Mouse (Mus musculus) WW6 (cell line): ENCODE data around the gene Aldh3b3.
A peak's percentile ranks its signal among the peaks of the same experiment; 100 is the strongest.
"Not testable (repeated sequence)": the region's sequence is repeated elsewhere in the genome, so short reads cannot be mapped to it uniquely, and the experiment has no call there.

Source experiments
- DNase-seq: peaks from one replicate; pipeline ENCODE4 v3.0.0-alpha.2; 2013; ENCODE audit warnings: low read depth, low spot score

The Aldh3b3 gene

DNA sequence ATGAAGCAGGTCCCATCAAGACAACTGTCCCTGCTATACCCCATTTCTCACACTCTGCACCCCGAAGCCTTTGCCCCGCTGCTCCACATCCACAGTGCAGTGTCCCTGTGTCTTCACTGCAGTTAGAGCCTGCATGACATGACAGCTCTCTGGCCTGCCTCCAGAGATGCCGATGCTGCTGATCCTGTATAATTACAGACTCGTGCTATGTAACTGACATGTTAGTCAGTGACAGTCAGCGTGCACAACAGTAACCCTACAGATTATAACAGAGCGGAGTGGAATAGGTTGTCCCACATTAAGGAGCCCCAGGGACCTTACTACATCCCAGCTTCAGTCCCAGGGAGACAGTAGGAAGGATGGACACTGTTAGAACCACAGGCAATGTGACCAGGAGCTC lies 16.2 kb downstream of the Aldh3b3 start:
- not testable (repeated sequence) for DNase-seq

DNA sequence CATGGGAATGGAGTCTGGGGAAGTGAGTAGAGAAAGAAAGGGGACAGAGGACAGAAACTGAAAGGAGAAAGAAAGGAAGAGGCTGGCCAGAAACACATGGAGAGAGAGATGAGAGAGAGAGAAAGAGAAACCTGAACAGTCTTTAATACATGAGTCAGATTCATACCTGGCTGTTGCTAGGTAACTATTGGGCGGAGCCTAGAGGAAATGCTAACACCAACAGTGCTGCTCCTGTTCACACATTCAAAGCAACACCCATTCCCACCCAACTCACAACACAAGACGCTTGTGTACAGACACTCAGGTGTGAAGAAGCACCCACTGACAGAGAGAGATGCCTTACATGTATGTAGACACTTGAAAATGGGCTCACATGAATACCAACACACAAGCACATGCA lies 17.4 kb downstream of the Aldh3b3 start:
- no peak for DNase-seq

DNA sequence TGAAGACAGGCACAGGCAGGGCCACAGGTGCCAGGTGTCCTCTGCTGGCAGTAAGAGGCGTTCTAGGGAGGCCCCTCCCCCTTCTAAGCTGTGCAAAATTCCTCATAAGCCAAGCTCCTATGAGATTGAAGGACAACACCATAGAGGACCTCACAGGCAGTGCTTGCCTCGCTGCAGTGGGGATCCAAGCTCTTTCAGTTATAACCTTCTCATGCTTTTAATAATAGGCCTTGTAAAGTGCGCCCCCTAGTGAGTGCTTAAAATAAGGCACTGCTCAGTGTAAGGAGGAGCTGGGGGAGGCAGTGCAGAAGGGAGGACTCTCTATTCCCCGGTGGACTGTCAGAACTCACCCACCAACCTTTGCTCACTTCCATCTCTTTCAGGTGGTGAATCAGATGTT lies 21.9 kb downstream of the Aldh3b3 start:
- DNase-seq: peak; percentile 48

DNA sequence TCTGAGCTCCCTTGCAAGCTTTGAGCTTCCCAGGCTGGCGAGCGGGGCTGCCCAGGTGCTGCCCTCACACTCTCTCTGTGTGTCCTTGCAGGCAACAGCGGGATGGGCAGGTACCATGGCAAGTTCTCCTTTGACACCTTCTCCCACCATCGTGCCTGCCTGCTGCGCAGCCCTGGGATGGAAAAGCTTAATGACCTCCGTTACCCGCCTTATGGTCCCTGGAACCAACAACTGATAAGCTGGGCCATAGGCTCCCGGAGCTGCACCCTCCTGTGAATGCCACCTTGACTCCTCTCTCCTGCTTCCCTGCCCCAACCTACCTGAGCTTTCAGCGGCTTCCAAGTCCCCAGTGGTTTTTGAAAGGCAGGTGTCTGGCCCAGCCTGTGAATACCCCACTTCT lies 22.5 kb downstream of the Aldh3b3 start:
- no peak for DNase-seq

DNA sequence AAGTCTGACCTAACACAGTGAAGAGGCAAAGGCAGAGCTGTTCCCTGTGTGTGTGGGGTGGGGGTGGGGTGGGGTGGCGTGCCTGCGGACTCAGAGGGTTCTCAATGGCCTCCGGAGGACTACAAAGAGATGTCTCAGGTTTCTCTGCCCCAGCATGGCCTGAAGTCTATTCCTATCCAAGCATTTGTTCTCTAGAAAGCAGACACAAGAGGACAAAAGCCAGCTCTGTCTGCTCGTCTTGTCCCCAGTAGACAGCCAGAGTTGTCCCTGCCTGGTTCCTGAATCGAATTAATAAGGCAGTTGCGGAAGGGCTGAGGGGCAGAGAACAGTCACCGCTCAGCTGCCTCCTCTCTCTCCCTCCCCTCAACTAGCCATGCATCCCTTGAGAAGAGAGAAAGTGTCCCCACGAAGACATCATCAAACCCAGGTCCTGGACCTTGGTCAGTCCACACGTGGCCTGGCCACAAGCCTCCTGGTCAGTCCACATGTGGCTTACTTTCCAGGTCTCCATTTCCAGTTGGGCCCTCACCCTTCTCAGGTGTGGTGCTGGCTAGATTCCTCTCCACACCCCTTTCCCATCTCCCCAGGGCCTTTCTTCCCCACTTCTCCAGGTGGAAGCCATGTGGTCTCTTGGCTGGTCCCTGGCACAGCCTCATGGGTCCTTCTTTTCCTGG lies 25.2 kb downstream of the Aldh3b3 start:
- DNase-seq: no peak

DNA sequence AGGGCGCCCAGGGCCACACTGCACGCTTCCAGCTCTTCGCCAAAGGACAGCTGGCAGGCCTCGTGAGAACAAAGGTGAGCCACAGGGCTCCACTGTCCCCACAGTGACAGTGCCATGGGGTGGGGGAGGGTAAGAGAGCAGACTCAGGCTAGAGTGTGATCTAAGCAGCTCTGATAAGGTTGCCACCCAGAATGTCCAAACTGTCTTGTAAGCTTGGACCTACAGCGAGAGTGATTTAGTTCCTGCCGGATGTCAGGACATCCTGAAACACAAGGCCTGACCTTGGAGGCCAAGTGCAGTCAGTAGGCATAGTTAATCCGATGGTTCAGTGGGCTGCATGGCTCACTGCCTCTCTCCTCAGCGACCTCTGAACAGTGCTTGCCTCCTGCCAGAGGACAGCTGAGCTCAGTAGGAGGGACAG lies 26.8 kb downstream of the Aldh3b3 start:
- DNase-seq: no peak

DNA sequence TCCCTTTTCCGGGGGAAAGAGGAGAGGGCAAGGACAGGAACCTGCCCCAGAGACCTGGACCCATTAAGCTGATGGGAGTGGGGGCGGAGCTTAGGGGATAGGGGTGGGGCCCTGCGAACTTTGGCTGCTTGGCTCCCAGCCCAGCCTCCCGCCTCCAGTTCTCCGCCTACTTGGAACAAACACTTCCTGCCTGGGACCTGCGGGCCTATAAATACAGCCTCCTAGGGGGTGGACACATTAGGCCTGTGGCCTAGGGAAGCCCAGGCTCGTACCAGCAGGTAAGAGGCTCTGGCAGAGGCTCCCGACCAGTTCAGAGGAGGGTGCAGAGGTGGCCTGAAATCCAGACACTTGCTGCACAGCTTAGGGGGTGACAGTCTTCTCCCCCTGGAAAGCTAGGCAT lies 27.9 kb downstream of the Aldh3b3 start, which contains the start of gene Acy3:
Gene Acy3, plus strand, starts transcription at position 237 of the 400 bp plus-strand sequence.
- no peak for DNase-seq

DNA sequence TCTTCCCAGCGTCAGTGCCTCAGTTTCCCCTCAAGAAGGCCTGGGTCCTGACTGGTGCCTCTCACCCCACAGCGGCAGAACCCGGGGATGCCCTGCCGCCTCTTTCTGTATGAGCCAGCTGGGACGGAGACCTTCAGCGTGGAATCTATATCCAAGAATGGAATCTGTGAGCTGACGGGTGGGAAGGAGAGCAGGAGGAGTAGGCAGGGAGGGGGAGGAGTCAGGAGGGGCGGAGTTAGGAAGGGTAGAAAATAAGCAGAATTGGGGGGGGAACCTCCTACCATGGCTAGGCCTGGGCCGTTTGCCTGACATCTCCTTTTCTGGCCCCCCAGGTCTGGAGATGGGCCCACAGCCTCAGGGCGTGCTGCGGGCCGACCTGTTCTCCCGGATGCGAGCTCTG lies 29.6 kb downstream of the Aldh3b3 start:
- no peak for DNase-seq

DNA sequence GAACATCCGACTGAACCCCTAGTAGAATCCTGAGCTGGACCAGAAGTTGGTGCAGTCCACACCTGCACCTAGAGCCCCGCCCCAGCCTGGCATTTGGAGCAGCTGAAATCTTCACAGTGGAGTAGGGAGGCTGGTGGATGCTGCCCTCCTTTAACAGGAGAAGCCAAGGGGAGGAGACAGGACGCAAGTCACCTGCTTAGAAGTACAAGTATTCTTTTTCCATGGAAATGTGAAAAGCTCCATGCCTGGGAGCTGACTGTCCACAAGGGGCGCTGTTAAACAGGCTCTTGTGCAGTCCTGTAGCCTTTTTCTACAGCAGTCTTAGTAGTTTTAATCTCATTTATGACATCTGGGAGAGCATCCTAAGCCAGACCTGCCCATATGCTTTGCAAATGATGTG lies 30.3 kb downstream of the Aldh3b3 start:
- DNase-seq: no peak

DNA sequence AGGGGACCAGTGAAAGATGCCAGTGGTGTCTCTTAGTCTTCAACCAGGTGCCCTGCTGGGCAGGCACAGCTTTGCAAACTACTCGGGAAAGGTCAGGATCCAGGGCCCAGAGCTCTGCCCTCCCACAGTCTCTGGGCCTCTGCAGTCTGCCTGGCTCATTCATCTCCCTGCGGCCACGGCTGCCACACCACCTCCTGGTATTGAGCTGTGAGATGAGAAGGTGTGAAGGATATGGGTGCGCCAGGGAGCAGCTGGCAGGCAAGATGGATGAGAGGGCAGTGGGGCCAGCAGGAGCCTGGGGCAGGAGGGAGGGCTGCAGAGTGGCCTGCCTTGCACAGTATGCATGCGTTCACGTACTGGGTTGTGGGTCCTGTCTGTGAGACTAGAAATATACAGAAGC lies 32.4 kb downstream of the Aldh3b3 start:
- DNase-seq: no peak

DNA sequence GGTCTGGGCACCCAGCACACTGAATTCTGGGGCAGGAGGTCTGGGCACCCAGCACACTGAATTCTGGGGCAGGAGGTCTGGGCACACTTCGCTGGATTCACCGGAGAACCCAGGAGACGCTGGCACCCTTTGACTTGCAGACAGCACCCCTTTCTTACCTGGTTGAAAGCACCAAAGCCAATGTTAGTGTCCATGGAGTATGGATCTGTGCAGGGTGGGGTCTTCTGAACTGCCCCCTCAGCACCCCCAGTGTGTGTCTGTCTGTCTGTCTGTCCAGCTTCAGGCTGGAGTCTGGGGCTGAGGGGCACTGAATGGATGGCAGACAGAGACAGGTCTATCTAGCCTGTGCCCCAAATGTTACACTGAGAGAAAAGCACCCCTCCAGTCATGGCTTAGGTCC lies 33.1 kb downstream of the Aldh3b3 start:
- no peak for DNase-seq

DNA sequence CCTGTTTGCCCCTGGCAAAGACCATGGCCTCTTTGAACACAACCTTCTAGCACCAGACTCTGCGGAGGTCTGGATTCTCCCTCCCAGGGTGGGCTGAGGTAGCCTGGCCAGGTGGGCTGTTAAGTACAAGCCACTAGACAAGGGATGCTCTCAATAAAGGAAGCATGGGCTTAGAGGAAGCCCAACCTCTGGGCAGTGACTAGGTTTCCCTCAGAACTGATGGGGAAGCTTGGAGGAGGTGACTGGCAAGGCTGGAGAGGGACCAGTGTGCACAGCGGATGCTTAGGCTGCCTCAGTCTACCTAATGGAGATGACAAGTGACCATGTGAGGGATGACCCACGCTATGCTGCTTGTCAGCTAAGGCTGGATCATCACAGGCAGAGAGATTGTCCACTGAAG lies 33.5 kb downstream of the Aldh3b3 start:
- DNase-seq: no peak

DNA sequence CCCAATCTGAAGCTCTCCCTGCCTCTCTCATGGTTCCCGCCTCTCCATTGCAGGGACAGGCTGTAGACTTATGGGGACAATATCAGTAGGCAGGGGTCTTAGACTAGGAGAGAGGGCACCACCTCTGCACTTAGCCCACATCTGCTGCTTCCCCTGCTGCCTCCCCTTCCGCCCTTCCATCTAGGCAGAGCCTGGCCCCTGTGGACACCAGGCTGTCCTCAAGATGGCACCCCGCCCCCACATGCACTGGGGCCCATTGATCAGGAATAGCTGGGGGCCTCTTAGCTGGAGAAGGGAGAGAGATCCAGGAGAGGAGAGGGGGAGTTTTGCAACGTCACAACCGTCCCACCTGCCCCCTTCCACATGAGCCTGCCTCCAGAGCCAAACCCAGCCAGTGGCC lies 34.0 kb downstream of the Aldh3b3 start, which contains the start of gene Tbx10:
Gene Tbx10, plus strand, starts transcription at position 337 of the 400 bp plus-strand sequence.
- DNase-seq: no peak

DNA sequence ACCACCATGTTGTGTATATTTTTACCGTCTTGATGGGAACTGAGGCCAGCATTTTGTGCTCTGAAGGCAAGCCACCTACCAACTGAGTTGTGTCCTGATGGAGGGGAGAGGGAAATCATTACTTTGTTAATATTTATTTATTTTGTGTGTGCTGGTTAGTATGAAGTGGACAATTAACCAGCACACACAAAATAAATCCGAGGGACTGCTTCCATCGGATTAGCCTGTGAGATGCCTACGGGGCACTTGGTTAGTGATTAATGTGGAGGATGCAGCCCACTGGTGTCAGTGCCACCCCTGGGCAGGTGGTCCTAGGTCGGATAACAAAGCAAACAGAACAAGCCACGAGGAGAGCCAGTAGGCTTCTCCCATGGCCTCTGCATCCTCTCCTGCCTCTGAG lies 36.5 kb downstream of the Aldh3b3 start:
- no peak for DNase-seq

DNA sequence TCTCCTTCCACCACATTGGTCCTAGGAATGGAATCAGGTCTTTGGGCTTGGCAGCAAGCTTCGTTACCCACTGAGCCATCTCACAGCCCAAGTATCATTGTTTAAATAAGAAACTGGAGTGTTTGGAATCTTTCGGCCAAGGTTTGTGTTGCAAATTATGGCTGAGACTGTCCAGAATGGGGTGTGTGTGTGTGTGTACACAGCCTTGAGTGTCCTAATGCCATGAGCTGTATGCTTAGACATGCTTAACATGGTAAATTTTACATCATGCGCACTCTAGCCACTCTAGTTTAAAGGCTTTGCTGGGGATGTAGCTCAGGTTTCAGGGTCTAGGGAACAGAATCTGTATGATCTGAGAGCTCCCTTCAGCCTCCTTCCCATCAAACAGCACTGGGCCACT lies 37.1 kb downstream of the Aldh3b3 start:
- no peak for DNase-seq

DNA sequence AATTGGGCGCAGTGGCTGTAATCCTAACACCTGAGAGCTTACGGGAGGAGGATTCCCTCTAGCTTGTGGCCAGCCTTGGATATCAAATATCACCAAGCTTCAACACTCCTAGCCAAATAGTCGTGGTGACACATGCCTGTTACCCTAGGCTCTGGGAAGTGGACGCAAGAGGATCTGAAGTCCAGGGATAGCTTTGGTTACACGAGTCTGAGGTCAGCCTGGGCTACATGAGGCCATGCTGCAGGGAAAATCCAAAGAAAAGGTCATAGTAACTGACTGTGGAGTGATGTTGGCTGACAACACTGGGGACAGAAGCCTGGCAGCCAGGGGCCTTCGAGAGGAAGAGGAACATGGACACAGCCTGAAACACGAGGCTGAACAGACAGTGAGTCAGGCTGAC lies 37.7 kb downstream of the Aldh3b3 start:
- DNase-seq: no peak

DNA sequence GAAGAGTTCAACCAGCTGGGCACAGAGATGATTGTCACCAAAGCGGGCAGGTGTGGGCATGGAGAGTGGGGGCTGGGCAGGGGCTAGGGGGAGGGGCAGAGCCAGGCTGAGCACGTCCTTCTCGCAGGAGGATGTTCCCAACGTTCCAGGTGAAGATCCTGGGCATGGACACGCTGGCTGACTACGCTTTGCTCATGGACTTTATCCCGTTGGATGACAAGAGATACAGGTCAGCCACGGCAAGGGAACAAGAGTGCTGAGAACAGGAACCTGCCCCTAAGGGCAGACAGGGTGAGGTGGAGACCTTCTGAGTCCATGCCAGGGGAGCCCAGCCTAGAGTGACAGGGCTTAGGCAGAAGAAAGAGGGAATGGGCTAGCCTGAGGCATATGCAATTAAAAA lies 38.3 kb downstream of the Aldh3b3 start:
- DNase-seq: no peak

DNA sequence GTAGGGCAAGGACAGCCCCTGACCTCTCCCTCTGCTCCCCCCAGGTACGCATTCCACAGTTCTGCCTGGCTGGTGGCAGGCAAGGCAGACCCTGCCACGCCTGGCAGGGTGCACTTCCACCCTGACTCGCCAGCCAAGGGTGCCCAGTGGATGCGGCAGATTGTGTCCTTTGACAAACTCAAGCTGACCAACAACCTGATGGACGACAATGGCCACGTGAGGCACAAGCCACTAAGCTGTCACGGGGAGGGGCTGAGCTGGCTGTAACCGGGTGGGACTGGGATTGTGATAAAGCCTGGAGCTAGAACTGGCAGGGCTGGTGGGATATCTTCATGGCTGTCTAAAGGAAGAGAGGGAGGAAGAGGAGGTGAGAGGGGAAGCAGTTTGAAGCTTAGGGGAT lies 38.8 kb downstream of the Aldh3b3 start:
- DNase-seq: no peak

DNA sequence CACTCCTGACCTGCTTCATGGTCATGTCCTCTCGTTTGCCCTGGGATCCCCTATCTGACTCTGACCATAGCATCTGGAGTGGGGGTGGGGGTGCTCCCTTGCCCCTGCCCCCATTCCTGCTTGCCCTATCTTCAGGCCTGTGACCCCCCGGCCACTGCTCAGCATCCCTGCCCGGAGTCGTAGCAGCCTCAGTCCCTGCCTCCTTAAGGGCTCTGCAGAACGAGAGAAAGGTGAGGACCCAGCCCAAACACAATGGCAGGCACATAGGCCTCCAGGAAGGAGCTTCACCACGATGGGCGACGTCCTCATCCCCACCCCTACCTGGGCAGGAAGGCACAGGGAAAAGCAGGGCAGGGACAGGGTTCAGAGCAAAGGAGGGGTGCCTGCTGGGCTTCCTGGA lies 39.9 kb downstream of the Aldh3b3 start:
- no peak for DNase-seq

DNA sequence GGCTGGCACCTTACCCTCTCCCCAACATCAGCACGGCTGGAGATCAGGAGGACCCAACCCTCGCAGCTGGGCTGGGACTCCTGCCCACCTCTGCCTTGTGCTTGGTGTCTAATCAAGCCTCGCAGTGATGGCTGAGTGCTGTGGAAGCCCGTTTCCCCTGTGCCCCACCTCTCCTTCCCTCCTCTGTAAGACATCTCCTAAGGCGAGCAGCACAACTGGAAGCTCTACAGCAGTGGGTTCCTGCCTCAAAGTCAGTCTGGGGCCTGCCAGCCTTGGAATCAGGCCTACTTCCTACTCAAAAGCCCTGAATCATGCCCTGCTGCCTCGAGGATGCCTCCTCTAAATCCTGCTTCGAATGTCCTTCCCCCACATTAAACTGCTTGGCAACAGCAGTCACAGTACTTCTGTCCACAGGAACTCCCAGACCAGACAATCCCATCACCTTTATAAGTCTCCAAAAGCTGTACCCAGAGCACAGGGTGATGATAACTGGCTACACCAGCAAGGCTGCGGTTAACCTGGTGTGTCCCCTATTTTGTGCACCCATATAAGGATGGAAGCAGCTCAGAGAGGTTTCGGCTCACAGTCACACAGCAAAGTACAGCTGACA lies 40.8 kb downstream of the Aldh3b3 start:
- DNase-seq: no peak

DNA sequence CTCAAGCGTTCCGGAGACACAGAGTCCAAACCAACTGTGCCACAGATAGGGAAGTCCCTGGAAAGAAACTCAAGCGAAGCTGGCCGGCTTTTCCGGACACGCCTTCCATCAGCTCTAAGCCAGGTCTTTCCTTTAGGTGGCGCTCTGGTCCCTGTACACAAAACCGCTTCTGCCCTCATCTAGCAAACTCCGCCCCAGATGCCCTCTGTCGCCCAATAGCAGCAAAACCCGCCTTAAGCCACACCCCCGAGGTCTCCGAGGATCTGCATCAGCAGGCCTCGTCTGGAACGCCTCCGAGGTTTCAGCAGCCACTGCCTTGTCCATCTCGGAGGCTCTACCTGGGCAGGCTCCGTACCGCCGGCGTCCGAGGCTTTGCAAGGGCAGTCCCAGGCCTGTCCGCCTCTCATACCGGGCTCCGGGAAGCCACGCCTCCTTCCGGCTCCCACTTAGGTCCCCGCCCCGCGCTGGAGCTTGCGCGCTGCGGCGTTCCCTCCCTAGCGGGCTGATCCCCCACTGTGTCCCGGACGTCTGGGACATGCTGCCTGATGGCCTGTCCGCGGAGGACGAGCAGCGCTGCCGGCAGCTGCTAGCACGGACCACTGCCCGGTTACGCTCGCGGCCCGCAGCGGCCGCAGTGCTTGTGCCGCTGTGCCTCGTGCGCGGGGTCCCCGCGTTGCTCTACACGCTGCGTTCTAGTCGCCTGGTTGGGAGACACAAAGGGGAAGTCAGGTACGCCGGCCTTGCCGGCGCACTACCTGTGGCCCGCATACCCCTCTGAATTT lies 41.9 kb downstream of the Aldh3b3 start, which contains the start of the genes Nudt8 and Gm49405:
Gene Nudt8, plus strand, starts transcription at position 462 of the 782 bp plus-strand sequence.
Gene Gm49405, plus strand, starts transcription at position 508 of the 782 bp plus-strand sequence.
- peak; percentile 90 for DNase-seq

DNA sequence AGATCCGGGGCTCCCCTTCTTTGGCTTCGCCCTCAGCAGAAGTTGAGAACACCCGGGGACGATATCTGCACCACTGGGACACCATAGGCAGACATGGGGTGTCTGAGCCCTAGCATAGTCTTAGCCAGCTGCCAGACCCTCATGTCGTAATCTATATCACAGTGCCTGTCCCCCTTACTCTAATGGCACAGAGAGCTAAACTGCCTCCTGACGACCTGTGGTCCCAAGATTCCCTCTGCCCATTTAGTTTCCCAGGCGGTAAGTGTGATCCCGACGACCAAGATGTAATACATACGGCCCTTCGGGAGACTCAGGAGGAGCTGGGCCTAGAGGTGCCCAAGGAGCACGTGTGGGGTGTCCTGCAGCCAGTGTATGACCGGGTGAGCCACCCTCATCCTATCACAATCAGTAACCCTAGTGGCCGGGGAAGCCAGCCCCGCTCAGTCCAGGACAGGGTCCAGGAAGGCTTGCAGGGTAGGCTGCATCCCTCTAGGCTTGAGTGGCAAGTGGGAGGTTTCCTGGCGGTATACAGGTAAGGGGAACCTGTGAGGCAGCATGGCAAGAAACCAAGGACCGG lies 42.6 kb downstream of the Aldh3b3 start:
- no peak for DNase-seq
